Mouse (Mus musculus) lung, postnatal 14 days (tissue): ENCODE data around the gene Tcf7l1.

ENCODE experiments used
- DNase-seq: peaks from one replicate; pipeline ENCODE4 v3.0.0; 2021

Gene Tcf7l1

GRCm38 (mm10) chr6:72655309-72656052 is 133.6 kb downstream of the Tcf7l1 start:
- peak; percentile 60 for DNase-seq

GRCm38 (mm10) chr6:72654355-72654754 is 134.7 kb downstream of the Tcf7l1 start:
- DNase-seq = no peak

GRCm38 (mm10) chr6:72653419-72653818 is 135.6 kb downstream of the Tcf7l1 start:
- DNase-seq = peak; percentile 72

- DNase-seq = peak; percentile 48
Measured at GRCm38 (mm10) chr6:72650338-72650851, 138.7 kb downstream of the Tcf7l1 start.

- DNase-seq = no peak
Measured at GRCm38 (mm10) chr6:72648002-72648595, 141.0 kb downstream of the Tcf7l1 start.

GRCm38 (mm10) chr6:72647383-72647820 is 141.7 kb downstream of the Tcf7l1 start:
- DNase-seq = peak; percentile 82

- no peak for DNase-seq
Measured at GRCm38 (mm10) chr6:72645364-72645763, 143.7 kb downstream of the Tcf7l1 start.

- no peak for DNase-seq
Measured at GRCm38 (mm10) chr6:72644576-72644975, 144.5 kb downstream of the Tcf7l1 start.

GRCm38 (mm10) chr6:72641218-72641954 is 147.7 kb downstream of the Tcf7l1 start:
- DNase-seq = no peak

- no peak for DNase-seq
Measured at GRCm38 (mm10) chr6:72636940-72637339, 152.1 kb downstream of the Tcf7l1 start.

- peak; percentile 80 for DNase-seq
Measured at GRCm38 (mm10) chr6:72635760-72636431, 153.2 kb downstream of the Tcf7l1 start.

- DNase-seq = no peak
Measured at GRCm38 (mm10) chr6:72634311-72634710, 154.7 kb downstream of the Tcf7l1 start.

- DNase-seq = no peak
Measured at GRCm38 (mm10) chr6:72631700-72632099, 157.4 kb downstream of the Tcf7l1 start.

- no peak for DNase-seq
Measured at GRCm38 (mm10) chr6:72630961-72631360, 158.1 kb downstream of the Tcf7l1 start.

GRCm38 (mm10) chr6:72630370-72630769 is 158.7 kb downstream of the Tcf7l1 start:
- no peak for DNase-seq

GRCm38 (mm10) chr6:72627276-72627675 is 161.8 kb downstream of the Tcf7l1 start:
- DNase-seq = no peak

- no peak for DNase-seq
Measured at GRCm38 (mm10) chr6:72626391-72626790, 162.7 kb downstream of the Tcf7l1 start.

GRCm38 (mm10) chr6:72623661-72624402 is 165.2 kb downstream of the Tcf7l1 start:
- DNase-seq = no peak

- no peak for DNase-seq
Measured at GRCm38 (mm10) chr6:72622917-72623316, 166.1 kb downstream of the Tcf7l1 start.

GRCm38 (mm10) chr6:72620920-72621319 is 168.1 kb downstream of the Tcf7l1 start:
- no peak for DNase-seq

- no peak for DNase-seq
Measured at GRCm38 (mm10) chr6:72619734-72620532, 169.1 kb downstream of the Tcf7l1 start.
